Mouse (Mus musculus): Measurements from ENCODE around the gene Zdhhc16. TPM values are rescaled to one million over a fixed set of nuclear protein-coding genes. Genes with fewer than 3 reads are reported as not detected.

The Zdhhc16 gene
- total and polyA plus RNA-seq, 3 experiments = 30.3 to 54.3 (median 45.5) TPM

DNA sequence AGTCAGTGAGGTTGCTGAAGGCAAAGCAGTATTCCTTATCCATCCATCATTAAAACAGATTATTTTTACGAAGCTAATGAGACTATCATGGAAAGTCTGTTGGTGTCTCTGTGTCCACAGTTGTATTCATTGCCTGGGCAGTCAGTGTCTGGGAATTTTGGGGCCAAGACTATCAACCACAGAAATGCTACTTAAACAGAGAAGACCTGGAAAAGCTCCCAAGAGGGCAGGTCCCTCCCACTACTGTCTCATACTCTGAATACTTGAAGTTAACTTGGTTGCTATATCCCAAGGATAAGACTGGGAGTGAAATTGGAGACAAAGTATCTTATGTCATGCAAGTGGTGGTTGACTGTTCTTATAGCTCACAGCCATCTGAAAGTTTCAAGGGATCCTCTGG lies 2.6 kb downstream of the Zdhhc16 start:
- peaks cover 46% of the 10 kb centered on the region for H3K79me2 ChIP-seq (replicated peaks; ENCODE audit: control insufficient read depth, extremely low read depth, insufficient read depth, poor library complexity, severe bottlenecking)
- H3K4me1 ChIP-seq (ENCODE audit: control insufficient read depth in 1 of 2, insufficient read depth in 2 of 2) = peaks cover 5 to 30% of the 10 kb centered on the region in 2 experiments; a peak in 3 of 4 replicates
- H3K36me3 ChIP-seq (replicated peaks in 1 of 2; ENCODE audit: control insufficient read depth in 1 of 2, insufficient read depth in 1 of 2, low read length in 1 of 2) = peaks cover 29 to 58% of the 10 kb centered on the region in 2 experiments
- DNase-seq (ENCODE audit: extremely low read depth) = no peak
- H3K27ac ChIP-seq (ENCODE audit: insufficient read depth, low read depth) = no peak overlapping the region
- in situ Hi-C loops (cut with MboI; ENCODE audit: low pct_ligation_motif_present, low pct_unique_long_range_greater_than_20kb, low sequenced_read_pairs) (no loop called here), dilution Hi-C loops (cut with MboI; ENCODE audit: extremely low pct_ligation_motif_present, extremely low pct_unique_long_range_greater_than_20kb, low sequenced_read_pairs) (no loop called here)
- TF ChIP-seq ZNF384 (IDR thresholded peaks at IDR 0.05; ENCODE audit: low read depth, low read length) (no peak), HCFC1 (IDR thresholded peaks at IDR 0.05; ENCODE audit: low read depth, low read length) (no peak), JUND (conservative IDR thresholded peaks at IDR 0.05; ENCODE audit: low read depth, low read length) (no peak), CHD1 (IDR thresholded peaks at IDR 0.05; ENCODE audit: low read depth, low read length) (no peak), ZKSCAN1 (IDR thresholded peaks at IDR 0.05; ENCODE audit: borderline replicate concordance, low read depth, low read length) (no peak), POLR2AphosphoS2 (IDR thresholded peaks at IDR 0.05; ENCODE audit: low read depth, low read length) (no peak), MEF2A (IDR thresholded peaks at IDR 0.05; ENCODE audit: borderline replicate concordance, low read depth, low read length) (no peak), E2F4 (IDR thresholded peaks at IDR 0.05; ENCODE audit: insufficient replicate concordance, low read depth, low read length) (no peak), ELF1 (IDR thresholded peaks at IDR 0.05; ENCODE audit: low read depth, low read length) (no peak), USF1 (IDR thresholded peaks at IDR 0.05; ENCODE audit: low read depth, low read length) (no peak), TCF12 (IDR thresholded peaks at IDR 0.05; ENCODE audit: low read depth, low read length) (no peak), MXI1 (IDR thresholded peaks at IDR 0.05; ENCODE audit: low read depth, low read length) (no peak), BHLHE40 (IDR thresholded peaks at IDR 0.05; ENCODE audit: low read depth, low read length) (no peak), SMC3 (IDR thresholded peaks at IDR 0.05; ENCODE audit: low read depth, low read length) (no peak), ZC3H11A (IDR thresholded peaks at IDR 0.05; ENCODE audit: low read depth, low read length) (no peak), RCOR1 (conservative IDR thresholded peaks at IDR 0.05; ENCODE audit: low read depth, low read length) (no peak), CHD2 (IDR thresholded peaks at IDR 0.05; ENCODE audit: low read length) (no peak)
- no peaks in the 10 kb centered on the region for H3K9me3 ChIP-seq (replicated peaks; ENCODE audit: low read length)
- H3K27me3 ChIP-seq (replicated peaks) = no peaks in the 10 kb centered on the region
- H3K4me3 ChIP-seq (replicated peaks in 1 of 3; ENCODE audit: low read depth in 2 of 3, low read length in 2 of 3, poor library complexity in 1 of 3) = no peak overlapping the region
- no peak overlapping the region for H3K4me2 ChIP-seq (ENCODE audit: insufficient read depth, low read depth, poor library complexity, severe bottlenecking)
- H3K9ac ChIP-seq (ENCODE audit: insufficient read depth, low read depth) = no peak overlapping the region

DNA sequence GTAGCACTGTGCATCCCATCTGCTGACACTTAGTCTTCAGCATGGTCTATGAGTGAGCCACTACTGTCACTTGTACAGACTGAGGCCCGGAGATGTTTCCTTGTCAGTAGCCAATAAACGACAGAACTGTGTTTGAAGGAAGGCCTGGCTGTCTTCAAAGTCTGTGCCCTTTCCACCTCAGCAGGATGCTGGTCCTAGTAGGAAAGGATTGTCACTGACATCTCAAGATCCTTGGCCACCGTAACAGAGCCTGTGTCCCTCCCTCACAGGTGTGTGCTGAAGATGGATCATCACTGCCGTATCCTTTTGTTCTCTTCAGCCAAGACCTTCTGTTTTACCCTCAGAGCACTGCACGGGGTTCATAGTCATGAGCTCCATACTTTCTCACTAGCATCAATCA lies 5.3 kb downstream of the Zdhhc16 start:
- H3K9me3 ChIP-seq (replicated peaks; ENCODE audit: low read length) = no peaks in the 10 kb centered on the region
- DNase-seq (ENCODE audit: extremely low read depth) = no peak
- H3K27ac ChIP-seq (ENCODE audit: insufficient read depth, low read depth) = no peak overlapping the region
- no peaks in the 10 kb centered on the region for H3K27me3 ChIP-seq (replicated peaks)
- H3K4me1 ChIP-seq (ENCODE audit: control insufficient read depth in 1 of 2, insufficient read depth in 2 of 2) = peaks cover 0 to 16% of the 10 kb centered on the region in 2 experiments; a peak in 2 of 4 replicates
- in situ Hi-C loops (cut with MboI; ENCODE audit: low pct_ligation_motif_present, low pct_unique_long_range_greater_than_20kb, low sequenced_read_pairs) = no loop called here
- H3K9ac ChIP-seq (ENCODE audit: insufficient read depth, low read depth) = no peak overlapping the region
- dilution Hi-C loops (cut with MboI; ENCODE audit: extremely low pct_ligation_motif_present, extremely low pct_unique_long_range_greater_than_20kb, low sequenced_read_pairs) = no loop called here
- no peak overlapping the region for H3K4me3 ChIP-seq (replicated peaks in 1 of 3; ENCODE audit: low read depth in 2 of 3, low read length in 2 of 3, poor library complexity in 1 of 3)
- no peak overlapping the region for H3K4me2 ChIP-seq (ENCODE audit: insufficient read depth, low read depth, poor library complexity, severe bottlenecking)
- TF ChIP-seq ELF1 (IDR thresholded peaks at IDR 0.05; ENCODE audit: low read depth, low read length) = no peak
- no peak for TF ChIP-seq POLR2A (IDR thresholded peaks at IDR 0.05; ENCODE audit: low read depth, low read length)
- TF ChIP-seq JUN (IDR thresholded peaks at IDR 0.05; ENCODE audit: insufficient read depth, low read depth, low read length) = no peak
- no peak for TF ChIP-seq CTCF (conservative IDR thresholded peaks at IDR 0.05 in 1 of 2, IDR thresholded peaks at IDR 0.05 in 1 of 2; ENCODE audit: low read depth in 2 of 2, low read length in 2 of 2)
- no peak for TF ChIP-seq MEF2A (IDR thresholded peaks at IDR 0.05; ENCODE audit: borderline replicate concordance, low read depth, low read length)
- no peak for TF ChIP-seq SIN3A (IDR thresholded peaks at IDR 0.05; ENCODE audit: low read length)
- TF ChIP-seq BHLHE40 (IDR thresholded peaks at IDR 0.05; ENCODE audit: low read depth, low read length) = no peak
- no peak for TF ChIP-seq RAD21 (IDR thresholded peaks at IDR 0.05; ENCODE audit: low read depth, low read length)
- TF ChIP-seq NRF1 (IDR thresholded peaks at IDR 0.05; ENCODE audit: low read depth, low read length) = no peak
- no peak for TF ChIP-seq ETS1 (conservative IDR thresholded peaks at IDR 0.05; ENCODE audit: low read depth, low read length)
- no peak for TF ChIP-seq JUND (conservative IDR thresholded peaks at IDR 0.05; ENCODE audit: low read depth, low read length)
- TF ChIP-seq ZNF384 (IDR thresholded peaks at IDR 0.05; ENCODE audit: low read depth, low read length) = no peak
- TF ChIP-seq MYC (IDR thresholded peaks at IDR 0.05; ENCODE audit: low read depth, low read length) = no peak
- TF ChIP-seq UBTF (IDR thresholded peaks at IDR 0.05; ENCODE audit: low read depth, low read length) = no peak
- peaks cover 25% of the 10 kb centered on the region for H3K79me2 ChIP-seq (replicated peaks; ENCODE audit: control insufficient read depth, extremely low read depth, insufficient read depth, poor library complexity, severe bottlenecking)
- peaks cover 42 to 74% of the 10 kb centered on the region in 2 experiments for H3K36me3 ChIP-seq (replicated peaks in 1 of 2; ENCODE audit: control insufficient read depth in 1 of 2, insufficient read depth in 1 of 2, low read length in 1 of 2)
